Mouse (Mus musculus) kidney, postnatal 14 days (tissue): ENCODE data around the gene Foxm1.

Experiments
- DNase-seq: peaks from one replicate; pipeline ENCODE4 v3.0.0; 2022; ENCODE audit warnings: mixed read lengths

Foxm1 gene

DNA sequence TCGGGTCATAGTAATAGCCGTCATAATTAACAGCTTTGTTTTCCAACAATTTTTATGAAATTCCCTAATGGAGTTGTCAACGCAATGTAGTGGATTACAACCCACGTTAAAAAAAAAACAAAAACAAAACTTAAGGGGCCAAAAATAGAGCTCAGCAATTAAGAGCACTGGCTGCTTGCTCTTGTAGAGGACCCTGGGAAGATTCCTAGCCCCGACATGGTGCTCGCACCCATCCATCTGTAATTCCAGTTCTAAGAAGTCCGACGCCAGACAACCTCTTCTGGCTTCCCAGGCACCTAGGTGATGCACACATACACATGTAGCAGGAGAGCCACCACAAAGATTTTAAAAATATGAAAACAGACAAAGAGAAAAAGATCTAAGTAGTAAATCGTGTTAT, 62.3 kb downstream of the Foxm1 start:
- DNase-seq: no peak
